Mouse (Mus musculus) C2C12 (cell line): ENCODE measurements at regions not wholly inside any gene's neighbourhood (a gene's known extent, or its start where the extent isn't known, plus 50 kb on each side); places are given as distances from the start of the nearest gene placed in this dataset.

Experiments used
- CTCF ChIP-seq: IDR thresholded peaks from one replicate; pipeline ENCODE4 v1.5.1; 2011; ENCODE audit not compliant: control insufficient read depth, insufficient read depth, insufficient read length
- USF1 ChIP-seq: IDR thresholded peaks from one replicate; pipeline ENCODE4 v1.6.1; 2011; ENCODE audit warnings: low read depth, mild to moderate bottlenecking, control low read depth, moderate library complexity

DNA sequence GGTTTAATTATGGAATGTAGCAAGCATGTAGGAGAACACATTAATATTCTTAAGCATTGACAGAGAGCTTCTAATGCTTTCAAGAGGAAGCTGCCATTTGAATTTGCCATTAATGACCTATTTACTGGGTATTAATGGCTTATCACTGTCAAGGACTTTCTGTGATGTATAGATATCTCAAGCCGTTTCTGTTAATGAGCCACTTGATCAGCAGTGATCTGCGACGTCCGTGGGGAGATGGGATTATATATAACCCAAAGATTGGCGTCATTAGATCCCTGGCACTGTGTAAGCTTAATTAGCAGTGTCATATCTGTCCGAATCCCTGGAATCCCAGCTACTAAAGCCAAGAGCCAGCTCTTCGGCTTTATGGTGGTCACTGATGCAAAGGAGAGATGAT is 257.4 kb downstream of the Plk2 start:
- TF ChIP-seq CTCF: no peak
- no peak for TF ChIP-seq USF1
